Mouse (Mus musculus): ENCODE results near the gene Mgme1. TPM values are rescaled to one million over a fixed set of nuclear protein-coding genes. Genes with fewer than 3 reads are reported as not detected.
A peak's percentile ranks its signal among the peaks of the same experiment; 100 is the strongest.

The Mgme1 gene
- polyA plus RNA-seq, 1 experiment from 2014 or later, result 16.0 TPM

DNA sequence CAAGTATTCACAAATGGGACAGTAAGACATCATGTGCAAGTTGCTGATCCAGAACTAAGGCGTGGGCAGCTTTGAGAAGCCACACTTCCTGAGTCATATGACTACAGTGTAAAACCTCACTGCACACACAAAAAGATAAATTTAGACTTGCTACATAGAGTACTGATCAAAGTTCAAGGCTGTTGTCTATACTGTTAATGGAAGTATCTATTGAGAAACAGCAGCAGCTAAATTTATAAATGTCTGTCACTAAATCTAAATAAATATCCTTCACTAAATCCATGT, 2.8 kb upstream of the Mgme1 start:
- no peaks in the 10 kb centered on the region for H3K27me3 ChIP-seq (ENCODE audit: insufficient read depth, low read length)
- H3K27ac ChIP-seq, result no peak overlapping the region
- no peak for TF ChIP-seq CTCF (IDR thresholded peaks at IDR 0.05; ENCODE audit: low read depth)
- H3K9ac ChIP-seq (ENCODE audit: low read depth, low read length), result no peak overlapping the region
- no peak overlapping the region for H3K4me3 ChIP-seq (replicated peaks; ENCODE audit: low read depth, low read length)
- peak overlapping the region; percentile 79; the same call in 1 of the 2 replicates for H3K4me2 ChIP-seq (ENCODE audit: low read length)
- H3K9me3 ChIP-seq (replicated peaks; ENCODE audit: low read length), result no peaks in the 10 kb centered on the region
- no peaks in the 10 kb centered on the region for H3K36me3 ChIP-seq (ENCODE audit: insufficient read depth, low read length)
- ATAC-seq (replicated peaks; ENCODE audit: low FRiP score, low read depth) (no peak), DNase-seq (ENCODE audit: low spot score) (no peak)
- H3K4me1 ChIP-seq (replicated peaks; ENCODE audit: insufficient read depth, low read length), result peaks cover 13% of the 10 kb centered on the region
- 18% methylated on average over 1 of the region's 1 CpGs for WGBS

DNA sequence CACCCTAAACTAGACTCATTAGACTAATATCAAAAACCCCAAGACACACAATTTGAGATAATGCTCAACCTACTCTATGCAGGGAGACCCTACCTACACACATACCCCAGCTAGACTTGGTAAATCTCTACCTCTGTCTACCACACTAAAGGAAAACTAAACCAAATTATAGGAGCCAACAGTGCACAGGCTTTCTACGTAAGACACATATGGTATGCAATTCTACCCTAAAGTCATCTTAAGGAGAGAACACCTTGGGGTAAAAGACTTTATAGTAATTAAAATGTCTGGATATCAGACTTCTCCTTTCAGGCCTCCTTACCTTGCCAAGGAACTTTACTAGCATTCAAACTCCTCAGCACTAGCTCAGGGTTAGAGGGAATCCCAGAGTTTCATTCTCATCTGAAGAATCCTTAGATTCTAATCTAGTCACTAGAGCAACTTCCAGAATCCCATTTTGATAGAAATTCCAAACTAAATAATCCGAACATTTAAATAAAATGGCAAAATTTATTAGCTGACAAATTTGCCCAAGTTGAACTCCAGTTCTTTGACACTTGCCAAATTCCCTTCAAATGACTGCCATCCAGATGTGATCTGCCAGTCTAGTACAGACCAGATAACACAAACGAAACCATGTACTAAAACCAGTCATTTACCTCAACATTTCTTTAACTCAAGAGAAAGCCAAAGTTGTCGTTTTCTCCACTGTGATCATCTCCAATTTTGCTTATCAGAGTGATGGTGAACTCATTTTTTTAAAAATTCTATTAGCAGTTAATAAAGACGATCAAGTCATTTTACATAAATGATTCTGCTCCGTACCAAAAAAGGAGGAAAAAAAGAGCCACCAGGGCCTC, 1.8 kb upstream of the Mgme1 start:
- ATAC-seq (replicated peaks; ENCODE audit: low FRiP score, low read depth) (no peak), DNase-seq (ENCODE audit: low spot score) (no peak)
- Histone ChIP-seq H3K9ac (ENCODE audit: low read depth, low read length) (peak overlapping the region; percentile 93), H3K4me2 (ENCODE audit: low read length) (peak overlapping the region; percentile 79), H3K4me3 (replicated peaks; ENCODE audit: low read depth, low read length) (peak overlapping the region; percentile 79), H3K27ac (no peak overlapping the region), H3K9me3 (replicated peaks; ENCODE audit: low read length) (no peaks in the 10 kb centered on the region), H3K36me3 (ENCODE audit: insufficient read depth, low read length) (no peaks in the 10 kb centered on the region), H3K27me3 (ENCODE audit: insufficient read depth, low read length) (no peaks in the 10 kb centered on the region), H3K4me1 (replicated peaks; ENCODE audit: insufficient read depth, low read length) (peaks cover 13% of the 10 kb centered on the region)
- no peak for TF ChIP-seq CTCF (IDR thresholded peaks at IDR 0.05; ENCODE audit: low read depth)
- WGBS, result 6% methylated on average over 6 of the region's 6 CpGs

DNA sequence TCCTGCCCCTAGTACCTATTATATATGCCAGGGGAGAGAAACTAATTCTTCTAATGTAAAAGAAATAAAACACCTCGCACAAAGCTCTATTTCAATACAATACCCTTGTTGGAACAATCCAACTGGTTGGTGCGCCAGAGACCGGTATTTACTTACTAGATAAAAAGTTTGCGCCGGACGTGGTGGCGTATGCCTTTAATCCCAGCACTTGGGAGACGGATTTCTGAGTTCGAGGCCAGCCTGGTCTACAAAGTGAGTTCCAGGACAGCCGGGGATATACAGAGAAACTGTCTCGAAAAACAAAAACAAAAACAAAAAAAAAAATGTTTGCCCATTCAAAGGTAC, 1.2 kb upstream of the Mgme1 start:
- no peaks in the 10 kb centered on the region for H3K9me3 ChIP-seq (replicated peaks; ENCODE audit: low read length)
- no peaks in the 10 kb centered on the region for H3K36me3 ChIP-seq (ENCODE audit: insufficient read depth, low read length)
- WGBS, result 3% methylated on average over 11 of the region's 11 CpGs
- H3K4me1 ChIP-seq (replicated peaks; ENCODE audit: insufficient read depth, low read length), result peaks cover 13% of the 10 kb centered on the region
- peak overlapping the region; percentile 79 for H3K4me3 ChIP-seq (replicated peaks; ENCODE audit: low read depth, low read length)
- DNase-seq (ENCODE audit: low spot score) (no peak), ATAC-seq (replicated peaks; ENCODE audit: low FRiP score, low read depth) (no peak)
- H3K27ac ChIP-seq, result no peak overlapping the region
- no peaks in the 10 kb centered on the region for H3K27me3 ChIP-seq (ENCODE audit: insufficient read depth, low read length)
- no peak for TF ChIP-seq CTCF (IDR thresholded peaks at IDR 0.05; ENCODE audit: low read depth)
- H3K4me2 ChIP-seq (ENCODE audit: low read length), result peak overlapping the region; percentile 79
- peak overlapping the region; percentile 93 for H3K9ac ChIP-seq (ENCODE audit: low read depth, low read length)

DNA sequence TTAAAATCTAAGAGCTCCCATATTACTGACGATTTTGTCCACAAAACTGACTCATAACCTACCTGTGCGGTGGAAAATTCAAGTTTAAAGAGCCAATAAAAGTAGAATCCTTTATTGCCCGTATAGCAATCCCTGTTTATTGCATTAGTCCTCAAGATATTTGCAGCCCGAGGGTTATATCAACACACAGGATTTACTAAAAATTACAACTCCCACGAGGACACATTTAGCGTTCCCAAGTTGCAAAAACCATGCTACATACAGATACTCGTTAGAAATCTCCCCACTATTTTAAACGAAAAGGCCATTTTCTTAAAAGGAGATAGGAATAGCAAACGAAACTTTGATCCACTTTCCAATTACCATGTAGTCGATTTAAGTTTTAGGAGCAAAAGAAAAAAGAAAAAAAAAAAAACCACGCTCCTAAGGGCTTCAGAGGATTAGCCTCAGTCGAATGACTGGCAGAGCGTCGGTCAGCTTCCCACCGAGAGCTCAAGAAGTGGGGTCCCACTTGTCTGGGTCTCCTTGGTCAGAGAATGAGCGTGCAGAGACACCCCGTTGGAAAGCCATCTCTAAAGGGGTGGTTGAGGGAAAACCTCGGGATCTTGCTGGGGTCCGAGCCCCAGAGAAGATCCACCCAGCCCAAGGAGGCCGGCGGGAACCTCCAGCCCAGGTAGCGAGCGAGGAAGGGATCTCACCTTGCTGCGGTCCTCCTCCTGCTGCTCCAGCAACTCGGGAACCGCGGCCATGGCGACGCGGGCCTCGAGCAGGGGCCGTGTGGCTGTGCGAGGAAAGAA, 586 bp upstream of the Mgme1 start:
- no peak for ATAC-seq (replicated peaks; ENCODE audit: low FRiP score, low read depth)
- WGBS, result under 1% methylated on average over 23 of the region's 33 CpGs
- peaks cover 15% of the 10 kb centered on the region for H3K4me1 ChIP-seq (replicated peaks; ENCODE audit: insufficient read depth, low read length)

DNA sequence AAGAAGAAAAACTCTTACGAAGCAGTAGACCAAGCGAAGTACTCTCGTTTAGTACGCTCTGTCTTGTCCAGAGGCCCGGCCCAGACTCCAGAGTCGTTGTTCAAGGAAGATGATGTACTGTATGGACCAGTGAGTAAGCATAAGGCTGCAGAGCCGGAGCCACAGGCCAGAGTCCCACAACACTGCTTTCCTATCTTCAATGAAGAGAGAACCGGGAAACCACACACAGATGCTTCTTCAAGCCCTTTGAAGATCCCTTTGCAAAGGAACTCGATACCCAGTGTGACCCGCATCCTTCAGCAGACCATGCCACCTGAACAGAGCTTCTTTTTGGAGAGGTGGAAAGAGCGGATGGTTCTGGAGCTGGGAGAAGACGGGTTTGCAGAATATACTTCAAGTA, 1.6 kb downstream of the Mgme1 start:
- ATAC-seq (replicated peaks; ENCODE audit: low FRiP score, low read depth), result no peak
- Histone ChIP-seq H3K4me1 (replicated peaks; ENCODE audit: insufficient read depth, low read length) (peaks cover 14% of the 10 kb centered on the region), H3K9ac (ENCODE audit: low read depth, low read length) (no peak overlapping the region), H3K4me2 (ENCODE audit: low read length) (no peak overlapping the region), H3K36me3 (ENCODE audit: insufficient read depth, low read length) (no peaks in the 10 kb centered on the region), H3K27ac (no peak overlapping the region), H3K9me3 (replicated peaks; ENCODE audit: low read length) (no peaks in the 10 kb centered on the region), H3K27me3 (ENCODE audit: insufficient read depth, low read length) (no peaks in the 10 kb centered on the region), H3K4me3 (replicated peaks; ENCODE audit: low read depth, low read length) (no peak overlapping the region)
- no peak for DNase-seq (ENCODE audit: low spot score)
- 83% methylated on average over 12 of the region's 12 CpGs for WGBS
- no peak for TF ChIP-seq CTCF (IDR thresholded peaks at IDR 0.05; ENCODE audit: low read depth)

More for the DNA sequence above, 586 bp upstream of the Mgme1 start:
- Histone ChIP-seq H3K36me3 (ENCODE audit: insufficient read depth, low read length) (no peaks in the 10 kb centered on the region), H3K27ac (peak overlapping the region; percentile 93), H3K9ac (ENCODE audit: low read depth, low read length) (peak overlapping the region; percentile 93), H3K27me3 (ENCODE audit: insufficient read depth, low read length) (no peaks in the 10 kb centered on the region), H3K9me3 (replicated peaks; ENCODE audit: low read length) (no peaks in the 10 kb centered on the region), H3K4me2 (ENCODE audit: low read length) (peak overlapping the region; percentile 79), H3K4me3 (replicated peaks; ENCODE audit: low read depth, low read length) (peak overlapping the region; percentile 79)
- no peak for TF ChIP-seq CTCF (IDR thresholded peaks at IDR 0.05; ENCODE audit: low read depth)
- DNase-seq (ENCODE audit: low spot score), result no peak

DNA sequence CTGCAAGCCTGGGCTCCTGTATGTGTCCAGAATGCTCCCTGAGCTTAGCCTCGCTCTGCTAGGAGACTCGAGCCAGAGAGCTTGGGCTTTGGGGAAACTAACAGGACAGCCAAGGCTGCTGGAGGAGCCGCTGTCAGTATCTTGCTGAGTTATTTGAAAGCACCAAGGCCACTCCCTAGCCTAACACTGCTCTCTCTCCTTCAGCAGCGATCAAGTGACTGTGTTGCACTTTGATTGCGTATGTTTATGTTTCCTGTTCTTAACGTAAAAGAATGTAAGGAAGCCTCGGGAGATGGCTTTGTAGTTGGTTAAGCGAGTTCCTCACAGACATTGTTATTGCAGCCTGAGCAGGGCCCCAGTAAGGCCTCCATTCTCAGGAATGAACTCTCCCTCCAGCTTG, 4.3 kb downstream of the Mgme1 start:
- Histone ChIP-seq H3K9ac (ENCODE audit: low read depth, low read length) (peak overlapping the region; percentile 42; the same call in 1 of the 2 replicates), H3K27me3 (ENCODE audit: insufficient read depth, low read length) (no peaks in the 10 kb centered on the region), H3K36me3 (ENCODE audit: insufficient read depth, low read length) (0 out of 2 replicates have a peak, but pooled peaks cover 6% of the 10 kb centered on the region), H3K4me1 (replicated peaks; ENCODE audit: insufficient read depth, low read length) (0 out of 2 replicates have a peak, but pooled peaks cover 7% of the 10 kb centered on the region), H3K27ac (peak overlapping the region; percentile 67), H3K4me3 (replicated peaks; ENCODE audit: low read depth, low read length) (no peak overlapping the region), H3K9me3 (replicated peaks; ENCODE audit: low read length) (no peaks in the 10 kb centered on the region), H3K4me2 (ENCODE audit: low read length) (peak overlapping the region; percentile 3; the same call in 1 of the 2 replicates)
- TF ChIP-seq CTCF (IDR thresholded peaks at IDR 0.05; ENCODE audit: low read depth), result no peak
- ATAC-seq (replicated peaks; ENCODE audit: low FRiP score, low read depth), result no peak
- 20% methylated on average over 8 of the region's 8 CpGs for WGBS
- DNase-seq (ENCODE audit: low spot score), result peak; percentile 61
